Comparison of ENCODE assay signal across 8 mouse cellular contexts in the genomic region with DNA sequence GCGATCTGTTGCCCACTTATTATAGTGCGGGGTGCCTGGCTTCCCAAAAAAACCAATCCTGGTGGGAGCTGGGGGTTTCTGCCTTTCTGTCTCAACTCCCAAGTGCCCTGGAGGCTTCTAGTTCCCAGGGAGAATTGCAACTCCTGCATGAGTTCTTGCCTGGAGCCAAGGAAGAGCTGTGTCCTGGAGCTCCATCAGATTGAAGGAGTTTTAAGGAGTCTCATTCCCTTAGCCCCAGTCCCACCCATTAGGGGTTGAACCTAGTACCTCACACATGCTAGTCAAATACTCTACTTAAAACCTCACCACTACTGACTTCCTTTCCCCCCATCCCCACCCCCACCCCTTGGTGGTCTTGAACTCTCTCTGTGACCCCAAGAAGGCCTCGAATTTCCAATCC. TPM values are rescaled to one million over a fixed set of nuclear protein-coding genes. Genes with fewer than 3 reads are reported as not detected.
DNase-seq lines count a peak whose midpoint lies in the region; ATAC-seq and TF ChIP-seq lines count a peak whose summit lies in the region.

No protein-coding gene starts in this region.

- no peaks in the 10 kb centered on the region for H3K9me3 ChIP-seq in heart, embryonic 12.5 days (replicated peaks)
- H3K9me3 ChIP-seq in midbrain, embryonic 11.5 days (ENCODE audit: control insufficient read depth, low read length): no peaks in the 10 kb centered on the region
- no peaks in the 10 kb centered on the region for H3K9me3 ChIP-seq in midbrain, embryonic 14.5 days (ENCODE audit: control insufficient read depth, low read length)
- no peaks in the 10 kb centered on the region for H3K9me3 ChIP-seq in intestine, postnatal 0 days (ENCODE audit: control insufficient read depth)
- H3K9me3 ChIP-seq in stomach, embryonic 15.5 days: no peaks in the 10 kb centered on the region
- H3K9me3 ChIP-seq in forebrain, postnatal 0 days (ENCODE audit: low read length): no peaks in the 10 kb centered on the region

- H3K4me1 ChIP-seq in heart, embryonic 12.5 days (replicated peaks): peaks cover 45% of the 10 kb centered on the region
- peaks cover 20% of the 10 kb centered on the region for H3K4me1 ChIP-seq in midbrain, embryonic 11.5 days (ENCODE audit: control insufficient read depth, insufficient read depth, low read length)
- H3K4me1 ChIP-seq in midbrain, embryonic 14.5 days (ENCODE audit: control insufficient read depth, insufficient read depth, low read length): peaks cover 12% of the 10 kb centered on the region; the same call in 1 of the 2 replicates
- 0 out of 2 replicates have a peak, but pooled peaks cover 12% of the 10 kb centered on the region for H3K4me1 ChIP-seq in intestine, postnatal 0 days (replicated peaks; ENCODE audit: control insufficient read depth, insufficient read depth, low read length)
- H3K4me1 ChIP-seq in stomach, embryonic 15.5 days: peaks cover 35% of the 10 kb centered on the region
- peaks cover 6% of the 10 kb centered on the region for H3K4me1 ChIP-seq in forebrain, postnatal 0 days (ENCODE audit: insufficient read depth)

- H3K9ac ChIP-seq in heart, embryonic 12.5 days: peak overlapping the region; percentile 84
- no peak overlapping the region for H3K9ac ChIP-seq in midbrain, embryonic 11.5 days (ENCODE audit: low read length)
- H3K9ac ChIP-seq in midbrain, embryonic 14.5 days (replicated peaks; ENCODE audit: low read length): no peak overlapping the region
- H3K9ac ChIP-seq in intestine, postnatal 0 days (ENCODE audit: low read depth, low read length): peak overlapping the region; percentile 32; the same call in 1 of the 2 replicates
- peak overlapping the region; percentile 19; the same call in 1 of the 2 replicates for H3K9ac ChIP-seq in stomach, embryonic 15.5 days
- H3K9ac ChIP-seq in forebrain, postnatal 0 days: no peak overlapping the region

- no peak for TF ChIP-seq CTCF in intestine, postnatal 0 days (IDR thresholded peaks at IDR 0.05; ENCODE audit: low read depth)
- no peak for TF ChIP-seq CTCF in forebrain, postnatal 0 days (IDR thresholded peaks at IDR 0.05; ENCODE audit: low read depth)

- 43% methylated on average over 3 of the region's 3 CpGs for WGBS in heart, embryonic 12.5 days
- 89% methylated on average over 3 of the region's 3 CpGs for WGBS in midbrain, embryonic 11.5 days
- WGBS in midbrain, embryonic 14.5 days: 86% methylated on average over 3 of the region's 3 CpGs
- WGBS in intestine, postnatal 0 days: 65% methylated on average over 3 of the region's 3 CpGs
- WGBS in stomach, embryonic 15.5 days: 56% methylated on average over 3 of the region's 3 CpGs
- 82% methylated on average over 3 of the region's 3 CpGs for WGBS in forebrain, postnatal 0 days

- H3K27ac ChIP-seq in heart, embryonic 12.5 days (ENCODE audit: poor library complexity, severe bottlenecking): peak overlapping the region; percentile 91
- H3K27ac ChIP-seq in midbrain, embryonic 11.5 days (ENCODE audit: low read depth, low read length): no peak overlapping the region
- H3K27ac ChIP-seq in midbrain, embryonic 14.5 days (replicated peaks; ENCODE audit: low read depth, low read length): no peak overlapping the region
- H3K27ac ChIP-seq in intestine, postnatal 0 days (ENCODE audit: low read depth, low read length): peak overlapping the region; percentile 69
- peak overlapping the region; percentile 94 for H3K27ac ChIP-seq in stomach, embryonic 15.5 days
- no peak overlapping the region for H3K27ac ChIP-seq in forebrain, postnatal 0 days (ENCODE audit: low read depth, low read length)

- no peak for DNase-seq in heart, adult 9 months (ENCODE audit: low spot score in 2 of 2)
- peak; percentile 84 for DNase-seq in midbrain, embryonic 11.5 days (ENCODE audit: low spot score, missing footprints)
- DNase-seq in midbrain, embryonic 14.5 days: no peak
- DNase-seq in ovary, postnatal 14 days (ENCODE audit: low spot score): no peak
- no peak for DNase-seq in forebrain, postnatal 0 days

- H3K4me2 ChIP-seq in heart, embryonic 12.5 days: peak overlapping the region; percentile 92
- peak overlapping the region; percentile 35; the same call in 1 of the 2 replicates for H3K4me2 ChIP-seq in midbrain, embryonic 11.5 days
- no peak overlapping the region for H3K4me2 ChIP-seq in midbrain, embryonic 14.5 days (ENCODE audit: low read length)
- peak overlapping the region; percentile 73 for H3K4me2 ChIP-seq in intestine, postnatal 0 days (replicated peaks; ENCODE audit: low read depth)
- H3K4me2 ChIP-seq in stomach, embryonic 15.5 days: peak overlapping the region; percentile 68
- H3K4me2 ChIP-seq in forebrain, postnatal 0 days (ENCODE audit: low read depth): no peak overlapping the region

- no peaks in the 10 kb centered on the region for H3K27me3 ChIP-seq in heart, embryonic 12.5 days (replicated peaks)
- no peaks in the 10 kb centered on the region for H3K27me3 ChIP-seq in midbrain, embryonic 11.5 days (ENCODE audit: control insufficient read depth, insufficient read depth, low read length)
- H3K27me3 ChIP-seq in midbrain, embryonic 14.5 days (ENCODE audit: control insufficient read depth, insufficient read depth, low read length): no peaks in the 10 kb centered on the region
- H3K27me3 ChIP-seq in intestine, postnatal 0 days (replicated peaks; ENCODE audit: control insufficient read depth, insufficient read depth, low read length): no peaks in the 10 kb centered on the region
- no peaks in the 10 kb centered on the region for H3K27me3 ChIP-seq in stomach, embryonic 15.5 days (replicated peaks)
- no peaks in the 10 kb centered on the region for H3K27me3 ChIP-seq in forebrain, postnatal 0 days (ENCODE audit: insufficient read depth, low read length)

- H3K36me3 ChIP-seq in heart, embryonic 12.5 days: peaks cover 33% of the 10 kb centered on the region
- H3K36me3 ChIP-seq in midbrain, embryonic 11.5 days (ENCODE audit: control insufficient read depth, insufficient read depth, low read length): no peaks in the 10 kb centered on the region
- peaks cover 25% of the 10 kb centered on the region for H3K36me3 ChIP-seq in midbrain, embryonic 14.5 days (ENCODE audit: control insufficient read depth, insufficient read depth, low read length)
- peaks cover 3% of the 10 kb centered on the region for H3K36me3 ChIP-seq in intestine, postnatal 0 days (ENCODE audit: control insufficient read depth, insufficient read depth)
- peaks cover 5% of the 10 kb centered on the region; the same call in 1 of the 2 replicates for H3K36me3 ChIP-seq in stomach, embryonic 15.5 days
- peaks cover 12% of the 10 kb centered on the region for H3K36me3 ChIP-seq in forebrain, postnatal 0 days (ENCODE audit: insufficient read depth)

- H3K4me3 ChIP-seq in heart, embryonic 12.5 days: peak overlapping the region; percentile 55
- no peak overlapping the region for H3K4me3 ChIP-seq in midbrain, embryonic 11.5 days (ENCODE audit: low read depth, low read length)
- no peak overlapping the region for H3K4me3 ChIP-seq in midbrain, embryonic 14.5 days (replicated peaks; ENCODE audit: low read depth, low read length)
- H3K4me3 ChIP-seq in intestine, postnatal 0 days (ENCODE audit: low read depth, low read length): peak overlapping the region; percentile 53
- peak overlapping the region; percentile 48 for H3K4me3 ChIP-seq in stomach, embryonic 15.5 days (replicated peaks)
- no peak overlapping the region for H3K4me3 ChIP-seq in forebrain, postnatal 0 days (ENCODE audit: low read depth, low read length)

- no peak for ATAC-seq in heart, embryonic 12.5 days (ENCODE audit: insufficient number of reproducible peaks, low FRiP score)
- ATAC-seq in midbrain, embryonic 11.5 days (ENCODE audit: low FRiP score): no peak
- ATAC-seq in midbrain, embryonic 14.5 days (ENCODE audit: low FRiP score, low TSS enrichment): no peak
- no peak for ATAC-seq in intestine, postnatal 0 days
- no peak for ATAC-seq in stomach, embryonic 15.5 days (ENCODE audit: insufficient read depth, low FRiP score, low read depth)
- ATAC-seq in forebrain, postnatal 0 days: no peak

RNA-seq across cellular contexts. Expression of a gene that starts 2.8 kb away (rescaled TPM):
- polyA plus RNA-seq in heart, embryonic 12.5 days (2016; fragmentation: Nextera tagmentation; extraction: Ambion mirVana): 0.14 and 0.19 TPM in 2 replicates
- 0.31 and 0.77 TPM in 2 replicates for polyA plus RNA-seq in midbrain, embryonic 11.5 days (2014; fragmentation: Nextera tagmentation; extraction: Ambion mirVana)
- polyA plus RNA-seq in midbrain, embryonic 14.5 days (2014; fragmentation: Nextera tagmentation; extraction: Ambion mirVana): 1.3 and 1.6 TPM in 2 replicates
- polyA plus RNA-seq in intestine, postnatal 0 days (2015; fragmentation: Nextera tagmentation; extraction: Ambion mirVana): 0.10 and 0.57 TPM in 2 replicates
- 0.40 and 0.49 TPM in 2 replicates for polyA plus RNA-seq in stomach, embryonic 15.5 days (2015; fragmentation: Nextera tagmentation; extraction: Ambion mirVana)
- 10.2 and 17.3 TPM in 2 replicates for total RNA-seq in forebrain, postnatal 0 days (2014; rRNA removed)
- 12.1 and 15.1 TPM in 2 replicates for polyA plus RNA-seq in forebrain, postnatal 0 days (2015; fragmentation: Nextera tagmentation; extraction: Ambion mirVana)

RNA-seq across cellular contexts. Expression of a gene that starts 2.9 kb away (rescaled TPM):
- 186 and 202 TPM in 2 replicates for polyA plus RNA-seq in heart, embryonic 12.5 days (2016; fragmentation: Nextera tagmentation; extraction: Ambion mirVana)
- 38.1 and 41.2 TPM in 2 replicates for polyA plus RNA-seq in midbrain, embryonic 11.5 days (2014; fragmentation: Nextera tagmentation; extraction: Ambion mirVana)
- 23.0 and 30.1 TPM in 2 replicates for polyA plus RNA-seq in midbrain, embryonic 14.5 days (2014; fragmentation: Nextera tagmentation; extraction: Ambion mirVana)
- polyA plus RNA-seq in intestine, postnatal 0 days (2015; fragmentation: Nextera tagmentation; extraction: Ambion mirVana): 71.3 and 75.3 TPM in 2 replicates
- polyA plus RNA-seq in stomach, embryonic 15.5 days (2015; fragmentation: Nextera tagmentation; extraction: Ambion mirVana): 140 and 141 TPM in 2 replicates
- total RNA-seq in forebrain, postnatal 0 days (2014; rRNA removed): 16.2 and 22.3 TPM in 2 replicates
- 14.0 and 22.3 TPM in 2 replicates for polyA plus RNA-seq in forebrain, postnatal 0 days (2015; fragmentation: Nextera tagmentation; extraction: Ambion mirVana)

RNA-seq across cellular contexts. Expression of a gene that starts 41.0 kb away (rescaled TPM):
- 0.17 and 0.32 TPM in 2 replicates for polyA plus RNA-seq in heart, embryonic 12.5 days (2016; fragmentation: Nextera tagmentation; extraction: Ambion mirVana)
- 4.2 and 4.4 TPM in 2 replicates for polyA plus RNA-seq in midbrain, embryonic 11.5 days (2014; fragmentation: Nextera tagmentation; extraction: Ambion mirVana)
- 5.0 and 5.9 TPM in 2 replicates for polyA plus RNA-seq in midbrain, embryonic 14.5 days (2014; fragmentation: Nextera tagmentation; extraction: Ambion mirVana)
- polyA plus RNA-seq in intestine, postnatal 0 days (2015; fragmentation: Nextera tagmentation; extraction: Ambion mirVana): 0.63 and 0.86 TPM in 2 replicates
- polyA plus RNA-seq in stomach, embryonic 15.5 days (2015; fragmentation: Nextera tagmentation; extraction: Ambion mirVana): 2.5 and 2.6 TPM in 2 replicates
- 73.4 and 78.9 TPM in 2 replicates for total RNA-seq in forebrain, postnatal 0 days (2014; rRNA removed)
- 2.3 and 2.5 TPM in 2 replicates for polyA plus RNA-seq in forebrain, postnatal 0 days (2015; fragmentation: Nextera tagmentation; extraction: Ambion mirVana)

RNA-seq across cellular contexts. Expression of a gene that starts 42.2 kb away (rescaled TPM):
- polyA plus RNA-seq in heart, embryonic 12.5 days (2016; fragmentation: Nextera tagmentation; extraction: Ambion mirVana): not detected in 2 replicates
- polyA plus RNA-seq in midbrain, embryonic 11.5 days (2014; fragmentation: Nextera tagmentation; extraction: Ambion mirVana): not detected in 2 replicates
- polyA plus RNA-seq in midbrain, embryonic 14.5 days (2014; fragmentation: Nextera tagmentation; extraction: Ambion mirVana): not detected in 2 replicates
- polyA plus RNA-seq in intestine, postnatal 0 days (2015; fragmentation: Nextera tagmentation; extraction: Ambion mirVana): not detected in 2 replicates
- polyA plus RNA-seq in stomach, embryonic 15.5 days (2015; fragmentation: Nextera tagmentation; extraction: Ambion mirVana): 0.08 TPM in 1 of 2 replicates, not detected in the other
- not detected in 2 replicates for total RNA-seq in forebrain, postnatal 0 days (2014; rRNA removed)
- 0.04 and 0.05 TPM in 2 replicates for polyA plus RNA-seq in forebrain, postnatal 0 days (2015; fragmentation: Nextera tagmentation; extraction: Ambion mirVana)

Comparison
In these comparisons a context has a peak if more than half of its experiments do, and no peak if none do; other contexts are left out.
1. H3K4me2 ChIP-seq: peak in heart, embryonic 12.5 days (single experiment), midbrain, embryonic 11.5 days (single experiment), intestine, postnatal 0 days (single experiment) and stomach, embryonic 15.5 days (single experiment); none in midbrain, embryonic 14.5 days (single experiment) and forebrain, postnatal 0 days (single experiment).
2. H3K27ac ChIP-seq: peak in heart, embryonic 12.5 days (single experiment), intestine, postnatal 0 days (single experiment) and stomach, embryonic 15.5 days (single experiment); none in midbrain, embryonic 11.5 days (single experiment), midbrain, embryonic 14.5 days (single experiment) and forebrain, postnatal 0 days (single experiment).
3. H3K4me3 ChIP-seq: peak in heart, embryonic 12.5 days (single experiment), intestine, postnatal 0 days (single experiment) and stomach, embryonic 15.5 days (single experiment); none in midbrain, embryonic 11.5 days (single experiment), midbrain, embryonic 14.5 days (single experiment) and forebrain, postnatal 0 days (single experiment).
4. H3K9ac ChIP-seq: peak in heart, embryonic 12.5 days (single experiment), intestine, postnatal 0 days (single experiment) and stomach, embryonic 15.5 days (single experiment); none in midbrain, embryonic 11.5 days (single experiment), midbrain, embryonic 14.5 days (single experiment) and forebrain, postnatal 0 days (single experiment).